Mouse (Mus musculus): ENCODE results near the gene Cd63. TPM values are rescaled to one million over a fixed set of nuclear protein-coding genes. Genes with fewer than 3 reads are reported as not detected.

The Cd63 gene
- polyA plus RNA-seq, 1 experiment: 2,043 TPM

DNA sequence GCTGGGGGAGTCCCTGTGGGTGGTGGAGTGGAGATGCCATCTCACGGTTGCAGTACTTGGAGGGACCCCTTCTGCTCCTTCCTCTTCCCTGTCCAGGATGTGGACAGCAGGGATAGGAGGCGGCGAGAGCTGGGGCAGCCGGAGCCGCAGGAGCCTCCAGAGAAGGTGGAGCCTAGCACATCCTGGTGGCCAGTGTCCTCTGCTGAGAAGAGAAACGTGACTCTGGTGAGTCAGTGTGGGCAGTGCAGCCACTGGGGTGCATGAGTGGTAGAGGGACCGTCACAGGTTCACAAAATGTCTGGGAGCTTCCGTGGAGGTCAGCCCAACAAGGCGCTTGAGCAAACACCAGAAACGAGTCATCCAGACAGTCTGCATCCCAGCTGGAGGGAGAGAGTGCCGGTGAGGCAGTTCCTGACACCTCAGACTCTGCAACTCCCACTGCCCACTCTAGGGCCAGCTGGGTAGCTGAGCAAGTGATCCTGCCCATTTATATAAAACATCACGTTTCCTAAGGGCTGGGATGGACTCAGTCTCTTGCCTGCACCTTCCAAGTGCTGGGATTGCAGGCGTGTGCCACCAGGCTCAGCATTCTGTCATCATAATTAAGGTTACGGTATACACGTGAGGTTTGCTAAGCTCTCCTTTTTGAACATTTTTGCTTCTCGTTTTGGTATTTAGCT, 49.6 kb downstream of the Cd63 start:
- no peak overlapping the region for H3ac ChIP-seq (ENCODE audit: control insufficient read depth, insufficient read length, low read depth)
- H3K79me3 ChIP-seq (ENCODE audit: low read depth): no peaks in the 10 kb centered on the region
- H3K36me3 ChIP-seq (ENCODE audit: control insufficient read depth, insufficient read depth): peaks cover 73% of the 10 kb centered on the region
- H3K4me3 ChIP-seq (ENCODE audit: insufficient read depth, poor library complexity, severe bottlenecking): no peak overlapping the region
- H3K27me3 ChIP-seq (ENCODE audit: control insufficient read depth, insufficient read depth, insufficient read length): no peaks in the 10 kb centered on the region
- H3K79me2 ChIP-seq (ENCODE audit: control insufficient read depth, insufficient read depth): no peaks in the 10 kb centered on the region
- TF ChIP-seq CTCF (IDR thresholded peaks at IDR 0.05; ENCODE audit: control insufficient read depth, insufficient read depth, insufficient read length) (no peak), MYOD1 (IDR thresholded peaks at IDR 0.05; ENCODE audit: control insufficient read depth, insufficient read length, low read depth) (no peak), USF1 (IDR thresholded peaks at IDR 0.05; ENCODE audit: low read depth) (no peak), MAX (IDR thresholded peaks at IDR 0.05) (no peak), MYOG (IDR thresholded peaks at IDR 0.05; ENCODE audit: control insufficient read depth, extremely low read depth, insufficient read length) (no peak)

DNA sequence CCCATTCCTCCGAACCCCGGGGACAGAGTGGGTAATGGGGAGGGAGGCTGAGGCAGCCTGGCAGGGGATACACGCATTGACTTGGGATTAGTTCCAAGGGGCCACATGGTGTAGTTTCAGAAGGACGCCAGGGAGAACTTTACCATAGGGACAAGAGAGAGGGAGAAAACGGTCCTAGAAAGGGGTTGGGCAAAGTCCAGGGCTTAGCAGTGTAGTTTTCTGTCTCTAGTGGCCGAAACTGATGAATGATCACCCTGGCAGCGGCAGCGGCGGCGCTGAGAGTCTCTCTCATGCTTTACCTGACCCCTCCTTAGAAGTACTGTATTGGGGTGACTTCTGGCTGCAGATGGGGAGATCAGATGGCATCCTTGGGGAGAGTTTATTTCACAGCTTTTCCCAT, 57.6 kb downstream of the Cd63 start:
- Histone ChIP-seq H3K79me3 (ENCODE audit: low read depth) (no peaks in the 10 kb centered on the region), H3K36me3 (ENCODE audit: control insufficient read depth, insufficient read depth) (peaks cover 19% of the 10 kb centered on the region), H3K4me3 (ENCODE audit: insufficient read depth, poor library complexity, severe bottlenecking) (no peak overlapping the region), H3ac (ENCODE audit: control insufficient read depth, insufficient read length, low read depth) (no peak overlapping the region), H3K79me2 (ENCODE audit: control insufficient read depth, insufficient read depth) (no peaks in the 10 kb centered on the region), H3K27me3 (ENCODE audit: control insufficient read depth, insufficient read depth, insufficient read length) (no peaks in the 10 kb centered on the region)
- TF ChIP-seq CEBPB (IDR thresholded peaks at IDR 0.05; ENCODE audit: low read depth) (no peak), MYOG (IDR thresholded peaks at IDR 0.05; ENCODE audit: control insufficient read depth, extremely low read depth, insufficient read length) (no peak), FOSL1 (IDR thresholded peaks at IDR 0.05; ENCODE audit: insufficient read depth, low read length, poor library complexity, severe bottlenecking) (no peak), MYOD1 (IDR thresholded peaks at IDR 0.05; ENCODE audit: control insufficient read depth, insufficient read length, low read depth) (no peak), USF1 (IDR thresholded peaks at IDR 0.05; ENCODE audit: low read depth) (no peak), MAX (IDR thresholded peaks at IDR 0.05) (no peak), CTCF (IDR thresholded peaks at IDR 0.05; ENCODE audit: control insufficient read depth, insufficient read depth, insufficient read length) (no peak)

DNA sequence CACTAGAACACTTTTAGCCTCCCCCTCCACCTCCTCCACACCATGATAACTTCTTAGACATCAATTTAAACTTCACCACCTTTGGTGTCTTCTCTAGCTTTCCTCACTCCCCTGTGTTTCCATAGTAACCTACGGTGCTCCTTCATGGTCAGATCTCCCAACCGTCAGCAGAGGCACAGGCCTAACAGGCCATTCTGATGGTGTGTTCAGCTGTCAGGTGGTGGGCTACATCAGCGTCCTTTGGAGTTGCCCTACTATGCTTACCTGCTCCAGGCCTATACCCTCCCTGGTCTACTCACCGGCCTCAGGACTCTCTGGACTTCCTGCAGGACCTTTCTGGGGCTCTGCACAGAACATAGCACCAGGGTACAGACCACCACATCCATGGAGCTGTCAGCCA, 59.4 kb downstream of the Cd63 start:
- Histone ChIP-seq H3ac (ENCODE audit: control insufficient read depth, insufficient read length, low read depth) (no peak overlapping the region), H3K27me3 (ENCODE audit: control insufficient read depth, insufficient read depth, insufficient read length) (no peaks in the 10 kb centered on the region), H3K79me3 (ENCODE audit: low read depth) (no peaks in the 10 kb centered on the region), H3K79me2 (ENCODE audit: control insufficient read depth, insufficient read depth) (no peaks in the 10 kb centered on the region), H3K4me3 (ENCODE audit: insufficient read depth, poor library complexity, severe bottlenecking) (no peak overlapping the region), H3K36me3 (ENCODE audit: control insufficient read depth, insufficient read depth) (peaks cover 9% of the 10 kb centered on the region)
- TF ChIP-seq FOSL1 (IDR thresholded peaks at IDR 0.05; ENCODE audit: insufficient read depth, low read length, poor library complexity, severe bottlenecking) (no peak), MYOG (IDR thresholded peaks at IDR 0.05; ENCODE audit: control insufficient read depth, extremely low read depth, insufficient read length) (no peak), MAX (IDR thresholded peaks at IDR 0.05) (no peak), MYOD1 (IDR thresholded peaks at IDR 0.05; ENCODE audit: control insufficient read depth, insufficient read length, low read depth) (no peak), CEBPB (IDR thresholded peaks at IDR 0.05; ENCODE audit: low read depth) (no peak), USF1 (IDR thresholded peaks at IDR 0.05; ENCODE audit: low read depth) (no peak), CTCF (IDR thresholded peaks at IDR 0.05; ENCODE audit: control insufficient read depth, insufficient read depth, insufficient read length) (no peak)

DNA sequence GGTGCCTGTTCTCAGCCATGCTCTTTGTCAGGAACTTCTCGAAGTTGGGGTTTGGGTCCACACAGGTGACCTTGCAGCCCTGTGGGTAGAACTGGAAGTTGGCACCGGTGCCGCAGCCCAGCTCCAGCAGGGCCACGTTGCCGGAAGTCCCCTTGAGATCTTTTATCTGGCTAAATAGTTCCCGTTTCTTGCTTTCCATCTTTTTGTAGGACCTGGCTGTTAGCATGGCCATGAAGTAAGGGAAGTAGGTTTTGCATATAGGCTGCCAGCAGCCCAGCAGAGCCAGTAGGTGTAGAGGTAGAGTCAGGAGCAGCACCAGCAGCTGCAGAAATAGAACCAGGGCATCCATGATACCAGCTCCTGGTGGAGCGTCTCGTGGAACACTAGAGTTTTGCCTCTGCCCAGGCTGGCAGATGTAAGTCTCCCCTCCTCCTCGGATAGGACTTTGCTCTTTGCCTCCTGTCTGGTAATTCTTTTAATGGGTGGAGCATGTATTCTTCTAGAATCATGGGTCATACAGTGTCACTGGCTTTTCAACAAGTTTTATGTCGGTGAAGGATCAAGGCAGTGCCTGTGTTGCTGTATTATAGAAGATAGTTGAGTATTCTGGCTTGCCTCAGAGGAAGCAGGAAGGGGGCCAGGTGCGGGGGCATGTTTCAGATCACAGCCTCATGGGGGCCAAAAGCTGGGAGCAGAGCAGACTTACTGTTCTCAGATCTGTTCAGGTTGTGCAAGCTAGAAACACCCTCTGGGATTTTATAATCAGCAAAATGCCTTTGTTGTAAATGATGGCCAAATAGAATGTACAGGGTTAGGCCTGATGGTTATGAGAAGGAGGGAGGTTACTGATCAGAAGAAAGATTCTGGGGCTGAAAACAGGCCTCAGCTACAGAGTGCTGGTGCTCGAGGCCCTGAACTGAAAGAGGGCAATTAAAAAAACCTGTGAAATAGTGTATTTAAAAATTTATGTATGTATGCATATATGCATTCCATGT, 60.1 kb downstream of the Cd63 start, which contains the start of gene Mettl7b:
Gene Mettl7b, minus strand, starts transcription at position 399 of the 995 bp plus-strand sequence.
- Histone ChIP-seq H3K79me3 (ENCODE audit: low read depth) (no peaks in the 10 kb centered on the region), H3K27me3 (ENCODE audit: control insufficient read depth, insufficient read depth, insufficient read length) (no peaks in the 10 kb centered on the region), H3K4me3 (ENCODE audit: insufficient read depth, poor library complexity, severe bottlenecking) (no peak within 1 kb of the TSS), H3K36me3 (ENCODE audit: control insufficient read depth, insufficient read depth) (peaks cover 5% of the 10 kb centered on the region), H3K79me2 (ENCODE audit: control insufficient read depth, insufficient read depth) (no peaks in the 10 kb centered on the region), H3ac (ENCODE audit: control insufficient read depth, insufficient read length, low read depth) (no peak within 1 kb of the TSS)
- TF ChIP-seq FOSL1 (IDR thresholded peaks at IDR 0.05; ENCODE audit: insufficient read depth, low read length, poor library complexity, severe bottlenecking) (no peak), USF1 (IDR thresholded peaks at IDR 0.05; ENCODE audit: low read depth) (no peak), CTCF (IDR thresholded peaks at IDR 0.05; ENCODE audit: control insufficient read depth, insufficient read depth, insufficient read length) (no peak)

Other genes with a start within 250 kb of the Cd63 start
- gene Suox, start 226.9 kb upstream of the Cd63 start, polyA plus RNA-seq (2012; fragmentation: generic; extraction: Trizol): 9.6 TPM
- 27.0 TPM for gene Rab5b, start 204.7 kb upstream of the Cd63 start, polyA plus RNA-seq (2012; fragmentation: generic; extraction: Trizol)
- 0.16 TPM for gene Pmel, start 196.8 kb upstream of the Cd63 start, polyA plus RNA-seq (2012; fragmentation: generic; extraction: Trizol)
- gene Cdk2, start 196.0 kb upstream of the Cd63 start, polyA plus RNA-seq (2012; fragmentation: generic; extraction: Trizol): 34.7 TPM
- 7.3 TPM for gene Dgka, start 156.1 kb upstream of the Cd63 start, polyA plus RNA-seq (2012; fragmentation: generic; extraction: Trizol)
- 38.0 TPM for gene Pym1, start 153.1 kb upstream of the Cd63 start, polyA plus RNA-seq (2012; fragmentation: generic; extraction: Trizol)
- gene Mmp19, start 110.1 kb upstream of the Cd63 start, polyA plus RNA-seq (2012; fragmentation: generic; extraction: Trizol): 1.7 TPM
- 31.2 TPM for gene Dnajc14, start 96.9 kb upstream of the Cd63 start, polyA plus RNA-seq (2012; fragmentation: generic; extraction: Trizol)
- 15.1 TPM for gene Tmem198b, start 96.6 kb upstream of the Cd63 start, polyA plus RNA-seq (2012; fragmentation: generic; extraction: Trizol)
- 56.6 TPM for gene Sarnp, start 83.7 kb upstream of the Cd63 start, polyA plus RNA-seq (2012; fragmentation: generic; extraction: Trizol)
- 41.1 TPM for gene Ormdl2, start 79.3 kb upstream of the Cd63 start, polyA plus RNA-seq (2012; fragmentation: generic; extraction: Trizol)
- 17.0 TPM for gene Gdf11, start 9.3 kb upstream of the Cd63 start, polyA plus RNA-seq (2012; fragmentation: generic; extraction: Trizol)
- 12.6 TPM for gene Rdh5, start 21.9 kb downstream of the Cd63 start, polyA plus RNA-seq (2012; fragmentation: generic; extraction: Trizol)
- gene Bloc1s1, start 23.0 kb downstream of the Cd63 start, polyA plus RNA-seq (2012; fragmentation: generic; extraction: Trizol): 204 TPM
- 100 TPM for gene Itga7, start 32.8 kb downstream of the Cd63 start, polyA plus RNA-seq (2012; fragmentation: generic; extraction: Trizol)
- not detected for gene Mettl7b, start 60.0 kb downstream of the Cd63 start, polyA plus RNA-seq (2012; fragmentation: generic; extraction: Trizol)
- not detected for gene Olfr9, start 88.4 kb downstream of the Cd63 start, polyA plus RNA-seq (2012; fragmentation: generic; extraction: Trizol)
- not detected for gene Olfr763, start 109.8 kb downstream of the Cd63 start, polyA plus RNA-seq (2012; fragmentation: generic; extraction: Trizol)
- not detected for gene Olfr764-ps1, start 138.9 kb downstream of the Cd63 start, polyA plus RNA-seq (2012; fragmentation: generic; extraction: Trizol)
- gene Olfr765, start 149.0 kb downstream of the Cd63 start, polyA plus RNA-seq (2012; fragmentation: generic; extraction: Trizol): not detected
- gene Olfr766-ps1, start 168.0 kb downstream of the Cd63 start, polyA plus RNA-seq (2012; fragmentation: generic; extraction: Trizol): not detected
- gene Olfr767, start 181.9 kb downstream of the Cd63 start, polyA plus RNA-seq (2012; fragmentation: generic; extraction: Trizol): not detected
- gene Olfr768, start 198.4 kb downstream of the Cd63 start, polyA plus RNA-seq (2012; fragmentation: generic; extraction: Trizol): not detected
- gene Olfr769, start 216.9 kb downstream of the Cd63 start, polyA plus RNA-seq (2012; fragmentation: generic; extraction: Trizol): not detected
- not detected for gene Olfr770, start 238.0 kb downstream of the Cd63 start, polyA plus RNA-seq (2012; fragmentation: generic; extraction: Trizol)